Mouse (Mus musculus) MEL (cell line): ENCODE data around the gene Top2a. TPM values are rescaled to one million over a fixed set of nuclear protein-coding genes. Genes with fewer than 3 reads are reported as not detected.

ENCODE experiments used
- DNase-seq: peaks from one replicate; pipeline ENCODE4 v3.0.0; 2011; ENCODE audit warnings: low read depth, low spot score
- H3K27ac ChIP-seq: 2 replicates; pipeline ENCODE4 v1.5.1; 2012; ENCODE audit warnings: low read depth, mild to moderate bottlenecking, control low read depth, low read length, moderate library complexity; ENCODE audit not compliant: control insufficient read depth
- H3K27me3 ChIP-seq, 2 experiments: fragments of 150-350 bp in 1 of 2; sonication (generic) in 1 of 2; 2 replicates each; pipeline ENCODE4 v1.6.1; 2012; ENCODE audit warnings: low read length in 2 of 2, mild to moderate bottlenecking in 2 of 2, improper control_type of control experiment in 1 of 2, moderate library complexity in 1 of 2; ENCODE audit not compliant: insufficient read depth in 2 of 2, control insufficient read depth in 1 of 2
- H3K36me3 ChIP-seq, 2 experiments: 2 replicates each; pipeline ENCODE4 v1.6.1; 2012 to 2014; ENCODE audit warnings: low read length in 2 of 2, improper control_type of control experiment in 1 of 2, inconsistent platforms in 1 of 2, mild to moderate bottlenecking in 1 of 2; ENCODE audit not compliant: insufficient read depth in 2 of 2, control insufficient read depth in 1 of 2
- H3K4me1 ChIP-seq, 2 experiments: fragments of 150-350 bp in 1 of 2; sonication (generic) in 1 of 2; 2 replicates each; pipeline ENCODE4 v1.6.1; 2012; ENCODE audit warnings: low read length in 2 of 2, improper control_type of control experiment in 1 of 2, mild to moderate bottlenecking in 1 of 2; ENCODE audit not compliant: insufficient read depth in 2 of 2, control insufficient read depth in 1 of 2
- H3K4me3 ChIP-seq, 2 experiments: fragments of 150-350 bp in 1 of 2; sonication (generic) in 1 of 2; 2 replicates each; pipeline ENCODE4 v1.5.1; 2012; ENCODE audit warnings: low read depth in 2 of 2, low read length in 2 of 2, mild to moderate bottlenecking in 2 of 2, moderate library complexity in 2 of 2, control low read depth in 1 of 2, improper control_type of control experiment in 1 of 2; ENCODE audit not compliant: control insufficient read depth in 1 of 2, insufficient read depth in 1 of 2
- H3K79me2 ChIP-seq: 2 replicates; pipeline ENCODE4 v1.6.1; 2012; ENCODE audit warnings: mild to moderate bottlenecking, low read length, moderate library complexity; ENCODE audit not compliant: control insufficient read depth, poor library complexity, insufficient read depth
- H3K9ac ChIP-seq: 2 replicates; pipeline ENCODE4 v1.6.1; 2012; ENCODE audit warnings: low read depth, mild to moderate bottlenecking, control low read depth, low read length, moderate library complexity; ENCODE audit not compliant: control insufficient read depth, poor library complexity, severe bottlenecking
- H3K9me3 ChIP-seq: fragments of 150-350 bp; sonication (generic); replicated peaks from 2 replicates; pipeline ENCODE4 v1.6.1; 2012; ENCODE audit warnings: mild to moderate bottlenecking, low read length, improper control_type of control experiment, moderate library complexity; ENCODE audit not compliant: insufficient read depth
- CHD1 ChIP-seq: IDR thresholded peaks from 2 replicates; pipeline ENCODE4 v1.6.1; 2012; ENCODE audit warnings: low read depth, mild to moderate bottlenecking, inconsistent platforms, low read length, improper control_type of control experiment
- CHD2 ChIP-seq: IDR thresholded peaks from 2 replicates; pipeline ENCODE4 v1.6.1; 2011; ENCODE audit warnings: low read length, improper control_type of control experiment
- ELF1 ChIP-seq: IDR thresholded peaks from 2 replicates; pipeline ENCODE4 v1.6.1; 2014; ENCODE audit warnings: low read depth, mild to moderate bottlenecking, inconsistent platforms, low read length, improper control_type of control experiment, moderate library complexity
- EP300 ChIP-seq, 2 experiments: IDR thresholded peaks; 2 replicates each; pipeline ENCODE4 v1.6.1; 2011; ENCODE audit warnings: improper control_type of control experiment in 2 of 2, low read length in 2 of 2, low read depth in 1 of 2, mild to moderate bottlenecking in 1 of 2
- GABPA ChIP-seq: IDR thresholded peaks from 2 replicates; pipeline ENCODE4 v1.6.1; 2012; ENCODE audit warnings: low read depth, mild to moderate bottlenecking, inconsistent platforms, low read length, improper control_type of control experiment, moderate library complexity
- GATA1 ChIP-seq: IDR thresholded peaks from 2 replicates; pipeline ENCODE4 v1.6.1; 2011; ENCODE audit warnings: low read depth, low read length, improper control_type of control experiment
- JUND ChIP-seq: IDR thresholded peaks from 2 replicates; pipeline ENCODE4 v1.6.1; 2011; ENCODE audit warnings: low read depth, mild to moderate bottlenecking, improper control_type of control experiment, low read length
- KAT2A ChIP-seq: conservative IDR thresholded peaks from 2 replicates; pipeline ENCODE4 v1.6.1; 2012; ENCODE audit warnings: low read depth, low read length, improper control_type of control experiment, inconsistent platforms
- MAX ChIP-seq: IDR thresholded peaks from 2 replicates; pipeline ENCODE4 v1.6.1; 2011; ENCODE audit warnings: low read length, improper control_type of control experiment
- MAZ ChIP-seq: IDR thresholded peaks from 2 replicates; pipeline ENCODE4 v1.6.1; 2012; ENCODE audit warnings: low read depth, mild to moderate bottlenecking, inconsistent platforms, low read length, improper control_type of control experiment
- MEF2A ChIP-seq: IDR thresholded peaks from 2 replicates; pipeline ENCODE4 v1.6.1; 2014; ENCODE audit warnings: low read depth, mild to moderate bottlenecking, inconsistent platforms, low read length, improper control_type of control experiment; ENCODE audit not compliant: poor library complexity, insufficient replicate concordance, severe bottlenecking; ENCODE audit errors: extremely low read depth
- MXI1 ChIP-seq: IDR thresholded peaks from 2 replicates; pipeline ENCODE4 v1.6.1; 2011; ENCODE audit warnings: mild to moderate bottlenecking, low read depth, low read length, improper control_type of control experiment
- MYB ChIP-seq: IDR thresholded peaks from 2 replicates; pipeline ENCODE4 v1.6.1; 2011; ENCODE audit warnings: mild to moderate bottlenecking, low read depth, low read length, improper control_type of control experiment
- MYC ChIP-seq: IDR thresholded peaks from 2 replicates; pipeline ENCODE4 v1.6.1; 2011; ENCODE audit warnings: low read depth, mild to moderate bottlenecking, low read length, improper control_type of control experiment, moderate library complexity
- NELFE ChIP-seq: IDR thresholded peaks from 2 replicates; pipeline ENCODE4 v1.6.1; 2011; ENCODE audit warnings: low read depth, low read length, improper control_type of control experiment
- NRF1 ChIP-seq: IDR thresholded peaks from 2 replicates; pipeline ENCODE4 v1.6.1; 2014; ENCODE audit warnings: low read depth, mild to moderate bottlenecking, inconsistent platforms, low read length, improper control_type of control experiment, moderate library complexity; ENCODE audit not compliant: poor library complexity, insufficient read depth, severe bottlenecking
- POLR2A ChIP-seq, 2 experiments: IDR thresholded peaks; 2 replicates each; pipeline ENCODE4 v1.6.1; 2011 to 2012; ENCODE audit warnings: low read length in 2 of 2, mild to moderate bottlenecking in 2 of 2, control low read depth in 1 of 2, improper control_type of control experiment in 1 of 2, low read depth in 1 of 2, moderate library complexity in 1 of 2; ENCODE audit not compliant: control insufficient read depth in 1 of 2, insufficient read depth in 1 of 2, poor library complexity in 1 of 2
- POLR2AphosphoS2 ChIP-seq: IDR thresholded peaks from 2 replicates; pipeline ENCODE4 v1.6.1; 2011; ENCODE audit warnings: low read length, improper control_type of control experiment
- POLR2AphosphoS5 ChIP-seq: IDR thresholded peaks from 2 replicates; pipeline ENCODE4 v1.6.1; 2012; ENCODE audit warnings: low read depth, borderline replicate concordance, mild to moderate bottlenecking, inconsistent platforms, low read length, moderate library complexity, mixed read lengths
- RAD21 ChIP-seq: IDR thresholded peaks from 2 replicates; pipeline ENCODE4 v1.6.1; 2011; ENCODE audit warnings: mild to moderate bottlenecking, low read depth, low read length, improper control_type of control experiment
- RCOR1 ChIP-seq: IDR thresholded peaks from 2 replicates; pipeline ENCODE4 v1.6.1; 2012; ENCODE audit warnings: low read depth, mild to moderate bottlenecking, inconsistent platforms, low read length, improper control_type of control experiment
- SMC3 ChIP-seq: IDR thresholded peaks from 2 replicates; pipeline ENCODE4 v1.6.1; 2011; ENCODE audit warnings: low read depth, low read length, improper control_type of control experiment
- TBP ChIP-seq: IDR thresholded peaks from 2 replicates; pipeline ENCODE4 v1.8.0; 2011; ENCODE audit warnings: low read depth, low read length, improper control_type of control experiment
- TCF12 ChIP-seq: IDR thresholded peaks from 2 replicates; pipeline ENCODE4 v1.6.1; 2014; ENCODE audit warnings: low read depth, mild to moderate bottlenecking, inconsistent platforms, low read length, improper control_type of control experiment, moderate library complexity
- UBTF ChIP-seq: IDR thresholded peaks from 2 replicates; pipeline ENCODE4 v1.6.1; 2012; ENCODE audit warnings: low read depth, mild to moderate bottlenecking, inconsistent platforms, low read length, improper control_type of control experiment, moderate library complexity, borderline replicate concordance; ENCODE audit not compliant: insufficient read depth
- USF1 ChIP-seq: IDR thresholded peaks from 2 replicates; pipeline ENCODE4 v1.6.1; 2014; ENCODE audit warnings: low read depth, mild to moderate bottlenecking, inconsistent platforms, low read length, improper control_type of control experiment, moderate library complexity
- USF2 ChIP-seq, 2 experiments: IDR thresholded peaks; 2 replicates each; pipeline ENCODE4 v1.6.1; 2011 to 2012; ENCODE audit warnings: improper control_type of control experiment in 2 of 2, low read length in 2 of 2, borderline replicate concordance in 1 of 2, inconsistent platforms in 1 of 2, low read depth in 1 of 2, mild to moderate bottlenecking in 1 of 2; ENCODE audit not compliant: insufficient read depth in 1 of 2
- ZKSCAN1 ChIP-seq: IDR thresholded peaks from 2 replicates; pipeline ENCODE4 v1.6.1; 2012; ENCODE audit warnings: low read depth, mild to moderate bottlenecking, inconsistent platforms, low read length, improper control_type of control experiment, moderate library complexity
- ZMIZ1 ChIP-seq: IDR thresholded peaks from 2 replicates; pipeline ENCODE4 v1.6.1; 2012; ENCODE audit warnings: low read depth, mild to moderate bottlenecking, inconsistent platforms, low read length, improper control_type of control experiment, moderate library complexity
- polyA plus RNA-seq, 2 experiments: library from polyadenylated mRNA; stranded (reverse) in 1 of 2; unstranded in 1 of 2; fragments of >175 nt in 1 of 2; fragments of >200 nt in 1 of 2; gene quantifications; 2 replicates each; pipeline versions ENCODE4 v1.2.1 to v1.2.4; 2012; ENCODE audit warnings: low replicate concordance in 2 of 2, low read depth in 1 of 2; ENCODE audit not compliant: insufficient read length in 2 of 2, insufficient read depth in 1 of 2, missing spikeins in 1 of 2
- total RNA-seq: library from RNA; depleted of rRNA; stranded (reverse); fragments of 300-350 nt; gene quantifications from 2 replicates; pipeline ENCODE4 v1.2.3, GENCODE M21; 2012

Gene Top2a
- total and polyA plus RNA-seq, 3 experiments: 395 to 643 (median 443) TPM

DNA sequence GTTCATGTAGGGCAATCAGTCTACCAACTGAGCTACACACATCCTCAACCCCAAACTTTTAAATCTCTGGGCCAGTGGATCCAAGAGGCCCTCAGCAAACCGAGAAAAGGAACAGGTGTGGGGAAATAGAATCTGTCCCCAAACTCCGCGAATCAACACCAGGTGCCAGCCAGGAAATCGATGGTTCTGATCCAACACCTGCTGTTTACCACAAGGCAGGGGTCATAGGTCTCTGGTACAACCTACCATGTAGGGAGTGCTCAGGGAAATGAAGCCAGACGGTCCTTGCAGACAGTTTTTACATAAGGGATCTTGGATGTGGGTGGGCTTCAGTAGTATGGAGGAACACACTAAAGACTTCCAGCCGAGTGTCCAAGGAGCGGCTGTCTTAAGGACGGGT, 43.6 kb upstream of the Top2a start:
- Histone ChIP-seq H3K79me2 (no peaks in the 10 kb centered on the region), H3K9ac (no peak overlapping the region), H3K36me3 (peaks cover 0 to 7% of the 10 kb centered on the region in 2 experiments; a peak in 1 of 4 replicates), H3K9me3 (no peaks in the 10 kb centered on the region), H3K27me3 (no peaks in the 10 kb centered on the region; a peak in 1 of 4 replicates), H3K4me1 (peaks cover 2 to 25% of the 10 kb centered on the region in 2 experiments; a peak in 3 of 4 replicates), H3K27ac (no peak overlapping the region), H3K4me3 (no peak overlapping the region)
- TF ChIP-seq TCF12 (no peak), KAT2A (no peak), RAD21 (no peak), ELF1 (no peak), RCOR1 (no peak), NELFE (no peak), POLR2AphosphoS5 (no peak), MAZ (no peak), CHD2 (no peak), ZMIZ1 (no peak), GABPA (no peak), GATA1 (no peak), MAX (no peak), MYC (no peak), EP300 (IDR thresholded peaks at IDR 0.05; ENCODE audit: low read depth in 1 of 2, low read length in 2 of 2) (no peak), SMC3 (no peak)
- no peak for DNase-seq

DNA sequence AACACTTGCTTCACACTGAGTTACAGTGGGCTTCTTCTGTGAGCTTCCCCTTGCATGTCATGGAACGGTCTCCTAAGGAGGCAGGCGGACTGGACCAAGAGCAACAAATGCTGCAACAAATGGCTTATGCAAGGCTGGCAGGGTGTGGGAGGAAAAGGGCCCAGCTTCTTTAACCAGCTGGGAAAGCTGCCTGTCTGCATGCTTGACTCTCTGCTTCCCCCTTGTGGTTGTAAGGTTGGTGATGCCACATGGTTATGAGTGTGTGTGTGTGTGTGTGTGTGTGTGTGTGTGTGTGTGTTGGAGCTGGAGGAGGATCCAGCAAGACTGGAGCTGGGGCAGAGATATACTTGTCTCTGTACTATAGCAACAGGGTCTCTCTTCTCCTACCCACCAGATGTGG, 42.0 kb upstream of the Top2a start:
- Histone ChIP-seq H3K4me1 (peaks cover 2 to 25% of the 10 kb centered on the region in 2 experiments; a peak in 3 of 4 replicates), H3K36me3 (peaks cover 0 to 7% of the 10 kb centered on the region in 2 experiments; a peak in 1 of 4 replicates), H3K27me3 (no peaks in the 10 kb centered on the region; a peak in 1 of 4 replicates), H3K79me2 (no peaks in the 10 kb centered on the region), H3K9ac (no peak overlapping the region), H3K4me3 (no peak overlapping the region), H3K27ac (no peak overlapping the region), H3K9me3 (no peaks in the 10 kb centered on the region)
- DNase-seq: peak; percentile 92
- TF ChIP-seq POLR2AphosphoS2 (no peak), TBP (no peak), NELFE (no peak), MYB (no peak), ZKSCAN1 (no peak), MYC (peak; percentile 97), TCF12 (no peak), CHD1 (no peak), MXI1 (peak; percentile 57), NRF1 (no peak), JUND (no peak), USF1 (peak; percentile 52; the same call in 1 of the 2 replicates), UBTF (no peak), KAT2A (no peak), POLR2AphosphoS5 (no peak), CHD2 (no peak), ELF1 (no peak), SMC3 (peak; percentile 92), EP300 (IDR thresholded peaks at IDR 0.05; ENCODE audit: low read depth in 1 of 2, low read length in 2 of 2) (peak in 1 of 2 experiments; percentile 12; a peak in 1 of 4 replicates), GABPA (no peak), MEF2A (no peak), MAZ (0 out of 2 replicates have a peak, but pooled peaks have one; percentile 46), USF2 (IDR thresholded peaks at IDR 0.05; ENCODE audit: borderline replicate concordance in 1 of 2, insufficient read depth in 1 of 2, low read depth in 1 of 2, low read length in 2 of 2) (no peak), GATA1 (no peak), RAD21 (peak; percentile 63), ZMIZ1 (no peak), POLR2A (IDR thresholded peaks at IDR 0.05; ENCODE audit: control insufficient read depth in 1 of 2, insufficient read depth in 1 of 2, low read depth in 1 of 2, low read length in 2 of 2, poor library complexity in 1 of 2) (no peak)
